Mouse (Mus musculus) kidney, adult 2 months (tissue): ENCODE results near the gene Asb17.

Experiments used
- CTCF ChIP-seq: fragments of 200-500 bp; conservative IDR thresholded peaks from 2 replicates; pipeline ENCODE4 v1.5.1; 2011; ENCODE audit warnings: low read depth, mild to moderate bottlenecking, control low read depth, low read length, moderate library complexity, mixed read lengths; ENCODE audit not compliant: insufficient read depth, insufficient read length
- POLR2A ChIP-seq: fragments of 200-500 bp; IDR thresholded peaks from one replicate; pipeline ENCODE4 v1.6.1; 2011; ENCODE audit warnings: low read depth, low read length, control low read depth

DNA sequence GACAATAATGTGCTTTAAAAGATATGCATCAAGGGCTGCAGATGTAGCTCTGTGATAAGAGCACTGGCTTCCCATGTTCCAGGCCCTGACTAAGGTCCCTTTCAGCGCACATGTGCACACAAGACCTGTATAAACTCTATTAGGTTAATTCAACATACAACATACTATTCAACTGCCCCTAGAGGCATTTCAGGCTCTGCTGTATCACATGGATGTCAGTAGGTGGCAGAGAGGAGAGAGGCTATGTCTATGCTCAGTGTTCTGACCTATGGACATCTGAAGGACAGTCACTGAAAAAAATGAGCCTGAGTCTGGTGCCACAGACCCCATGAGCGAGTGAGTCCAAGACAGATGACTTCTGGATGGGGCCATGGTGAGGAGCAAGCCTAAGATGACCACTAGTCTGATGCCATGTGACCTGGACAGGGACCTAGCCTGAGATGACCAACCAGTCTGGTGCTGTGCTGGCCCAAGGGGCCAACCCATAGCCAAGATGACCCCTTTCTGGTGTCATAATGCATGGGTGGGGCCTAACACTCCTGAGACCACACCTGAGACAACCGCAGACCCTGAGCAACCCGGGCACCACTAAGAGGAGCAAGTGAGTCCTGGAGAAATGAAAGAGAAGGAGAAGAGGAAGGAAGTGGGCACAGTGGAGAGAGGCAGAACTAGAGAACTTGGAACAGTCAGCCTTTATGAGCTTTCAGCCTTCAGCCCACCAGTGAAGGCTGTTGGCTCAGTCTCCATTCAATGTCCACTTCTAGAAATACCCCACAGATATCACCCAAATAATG lies 20.8 kb downstream of the Asb17 start:
- TF ChIP-seq CTCF: no peak
- TF ChIP-seq POLR2A: no peak
